Mouse (Mus musculus): ENCODE measurements around the gene Ugt1a1.

- TF ChIP-seq CTCF (IDR thresholded peaks at IDR 0.05; ENCODE audit: borderline replicate concordance, control insufficient read depth, extremely low read depth, insufficient read depth, low read length, poor library complexity) (no peak), POLR2A (IDR thresholded peaks at IDR 0.05; ENCODE audit: control insufficient read depth, extremely low read depth, insufficient read depth, low read length, poor library complexity) (no peak)
Measured at GRCm38 (mm10) chr1:88215466-88216380, 4.0 kb downstream of the Ugt1a1 start.
